Mouse (Mus musculus) heart, postnatal 0 days (tissue): ENCODE measurements around the gene S100a6. TPM values are rescaled to one million over a fixed set of nuclear protein-coding genes. Genes with fewer than 3 reads are reported as not detected.

Source experiments
- ATAC-seq: fragments of 200-750 bp; cut with Nextera tagmentation; 2 replicates; pipeline ENCODE4 v1.8.0; 2017; ENCODE audit warnings: low read depth, moderate number of reproducible peaks, moderate library complexity; ENCODE audit not compliant: insufficient read depth
- DNase-seq: peaks from one replicate; pipeline ENCODE4 v3.0.0-alpha.2; 2016; ENCODE audit warnings: low spot score
- H3K27ac ChIP-seq: fragments of 300-500 bp; sonication (generic); 2 replicates; pipeline ENCODE4 v1.5.1; 2014; ENCODE audit warnings: low read depth, mild to moderate bottlenecking
- H3K27me3 ChIP-seq: fragments of 300-500 bp; sonication (generic); 2 replicates; pipeline ENCODE4 v1.6.1; 2014; ENCODE audit warnings: low read length, mixed read lengths; ENCODE audit not compliant: control insufficient read depth, insufficient read depth
- H3K36me3 ChIP-seq: fragments of 300-500 bp; sonication (generic); replicated peaks from 2 replicates; pipeline ENCODE4 v1.6.1; 2014; ENCODE audit warnings: low read length, mixed read lengths; ENCODE audit not compliant: control insufficient read depth, insufficient read depth
- H3K4me1 ChIP-seq: fragments of 300-500 bp; sonication (generic); 2 replicates; pipeline ENCODE4 v1.6.1; 2014; ENCODE audit warnings: antibody characterized with exemption; ENCODE audit not compliant: control insufficient read depth, insufficient read depth
- H3K4me2 ChIP-seq: fragments of 300-500 bp; sonication (generic); 2 replicates; pipeline ENCODE4 v1.6.1; 2014; ENCODE audit warnings: low read depth, mild to moderate bottlenecking, low read length, moderate library complexity
- H3K4me3 ChIP-seq: fragments of 300-500 bp; sonication (generic); 2 replicates; pipeline ENCODE4 v1.5.1; 2014; ENCODE audit warnings: low read depth, low read length
- H3K9ac ChIP-seq: fragments of 300-500 bp; sonication (generic); replicated peaks from 2 replicates; pipeline ENCODE4 v1.6.1; 2014; ENCODE audit warnings: low read depth, low read length, mixed read lengths
- H3K9me3 ChIP-seq: fragments of 300-500 bp; sonication (generic); replicated peaks from 2 replicates; pipeline ENCODE4 v1.6.1; 2016; ENCODE audit warnings: low read length; ENCODE audit not compliant: control insufficient read depth
- CTCF ChIP-seq: IDR thresholded peaks from 2 replicates; pipeline ENCODE4 v1.5.1; 2016; ENCODE audit warnings: antibody characterized with exemption, control low read depth, low read depth
- EP300 ChIP-seq: IDR thresholded peaks from 2 replicates; pipeline ENCODE4 v1.6.1; 2016; ENCODE audit warnings: antibody characterized with exemption, low read depth
- WGBS: fragments of 180-500 bp; shearing (Covaris S2); extraction: QIAGEN DNeasy Blood & Tissue Kit; methylation state at CpG from one replicate; pipeline ENCODE4 v1.1.7; 2014; 5-methylcytosine and 5-hydroxymethylcytosine counted together
- polyA plus RNA-seq: library from polyadenylated mRNA; unstranded; fragments of >200 nt; fragmentation: Nextera tagmentation; extraction: Ambion mirVana; gene quantifications from 2 replicates; pipeline ENCODE4 v1.2.1, GENCODE M21; 2015
- total RNA-seq: library from RNA; depleted of rRNA; stranded (reverse); fragments of >200 nt; gene quantifications from 2 replicates; pipeline ENCODE4 v1.2.3, GENCODE M21; 2014; ENCODE audit warnings: low replicate concordance; rRNA removed

The S100a6 gene
- 16.5 and 82.9 TPM in 2 replicates for total RNA-seq
- polyA plus RNA-seq, result 97.5 and 110 TPM in 2 replicates

DNA sequence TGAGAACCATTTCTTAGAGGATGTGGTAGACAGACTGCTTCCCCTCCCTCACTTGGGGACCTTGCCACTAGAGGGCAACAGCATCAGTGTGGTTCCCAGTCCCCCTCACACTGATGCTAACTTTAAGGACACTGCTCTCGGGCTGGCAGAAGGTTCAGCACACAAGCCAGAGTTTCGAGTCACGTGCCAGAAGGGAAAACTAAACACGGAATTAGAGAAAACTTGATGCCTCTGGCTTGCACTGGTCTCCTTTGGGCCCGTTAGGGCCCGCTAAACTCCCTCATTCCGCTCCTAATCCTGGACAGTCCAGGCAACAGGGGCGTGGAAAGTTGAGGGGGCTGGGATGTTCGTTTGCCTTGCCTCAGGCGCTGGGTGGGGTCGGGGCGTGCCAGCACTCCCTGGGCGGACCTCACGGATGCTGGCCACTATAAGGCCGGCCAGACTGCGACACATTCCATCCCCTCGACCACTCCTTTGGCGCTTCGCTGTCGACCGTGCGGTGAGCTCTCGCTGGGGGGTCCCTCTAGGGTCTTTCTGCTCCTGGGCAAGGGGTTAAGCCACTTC lies at the start of gene S100a6:
TSS of gene S100a6 (plus strand) at position 155 of the 564 bp plus-strand sequence.
- H3K27ac ChIP-seq, result no peak within 1 kb of the TSS; the same call in 1 of the 2 replicates
- no peaks in the 10 kb centered on the region for H3K27me3 ChIP-seq
- 2% methylated on average over 23 of the region's 23 CpGs for WGBS
- ATAC-seq (peak; percentile 60), DNase-seq (peak; percentile 69)
- peak; percentile 74 for TF ChIP-seq CTCF
- no peak for TF ChIP-seq EP300
- H3K9ac ChIP-seq, result peak within 1 kb of the TSS; percentile 39; the same call in 1 of the 2 replicates
- H3K4me2 ChIP-seq, result peak within 1 kb of the TSS; percentile 62
- no peaks in the 10 kb centered on the region for H3K36me3 ChIP-seq
- H3K9me3 ChIP-seq, result no peaks in the 10 kb centered on the region
- H3K4me3 ChIP-seq, result peak within 1 kb of the TSS; percentile 40
- H3K4me1 ChIP-seq, result peaks cover 13% of the 10 kb centered on the region; the same call in 1 of the 2 replicates

DNA sequence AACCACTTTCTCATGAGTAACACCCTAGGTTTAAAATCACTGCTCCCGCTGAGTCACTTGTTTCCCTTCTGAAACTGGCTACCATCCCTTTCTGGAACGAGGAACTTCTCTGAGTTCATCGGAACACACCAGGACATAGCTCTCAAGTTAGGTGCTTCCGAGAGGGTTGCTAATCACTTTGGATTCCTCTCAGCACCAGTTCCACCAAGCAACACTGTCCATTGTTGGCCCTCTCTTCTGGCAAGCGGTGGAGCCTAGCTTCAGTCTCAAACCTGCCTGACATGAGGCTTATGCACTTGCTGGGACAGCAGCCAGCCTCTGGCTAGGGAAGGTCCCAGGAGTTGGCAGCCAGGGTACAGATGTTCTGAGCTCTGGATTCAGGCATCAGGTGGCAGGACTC lies 38.0 kb upstream of the S100a6 start:
- Histone ChIP-seq H3K9me3 (no peaks in the 10 kb centered on the region), H3K27me3 (no peaks in the 10 kb centered on the region), H3K9ac (no peak overlapping the region), H3K4me2 (no peak overlapping the region), H3K36me3 (no peaks in the 10 kb centered on the region), H3K4me3 (no peak overlapping the region), H3K27ac (no peak overlapping the region), H3K4me1 (no peaks in the 10 kb centered on the region)
- WGBS, result 58% methylated on average over 5 of the region's 5 CpGs
- no peak for TF ChIP-seq CTCF
- no peak for TF ChIP-seq EP300
- ATAC-seq (no peak), DNase-seq (no peak)

DNA sequence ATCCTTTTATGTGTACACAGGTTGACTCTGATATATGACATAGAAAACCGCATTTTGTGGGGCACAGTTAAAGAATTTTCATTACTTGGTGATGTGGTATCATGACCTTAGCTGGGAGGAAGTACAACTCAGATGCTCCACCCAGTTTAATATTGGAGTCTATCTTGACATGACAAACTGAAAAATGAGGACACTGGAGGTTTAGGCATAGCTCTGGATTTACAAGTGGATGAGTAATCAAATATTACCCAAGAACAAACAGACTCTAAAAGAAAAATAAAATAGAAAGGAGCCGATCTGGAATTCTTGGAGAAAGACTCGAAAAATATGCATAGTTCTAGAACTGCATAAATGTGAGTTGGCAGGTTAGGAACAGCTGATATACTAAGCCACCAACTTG lies 37.4 kb upstream of the S100a6 start:
- H3K27me3 ChIP-seq, result no peaks in the 10 kb centered on the region
- ATAC-seq, result no peak
- H3K9ac ChIP-seq, result no peak overlapping the region
- no peak for DNase-seq
- H3K4me2 ChIP-seq, result no peak overlapping the region
- no peak for TF ChIP-seq CTCF
- TF ChIP-seq EP300, result no peak
- H3K27ac ChIP-seq, result no peak overlapping the region
- H3K36me3 ChIP-seq, result no peaks in the 10 kb centered on the region
- no peaks in the 10 kb centered on the region for H3K9me3 ChIP-seq
- WGBS, result 80% methylated on average over 3 of the region's 3 CpGs
- H3K4me3 ChIP-seq, result no peak overlapping the region
- no peaks in the 10 kb centered on the region for H3K4me1 ChIP-seq

DNA sequence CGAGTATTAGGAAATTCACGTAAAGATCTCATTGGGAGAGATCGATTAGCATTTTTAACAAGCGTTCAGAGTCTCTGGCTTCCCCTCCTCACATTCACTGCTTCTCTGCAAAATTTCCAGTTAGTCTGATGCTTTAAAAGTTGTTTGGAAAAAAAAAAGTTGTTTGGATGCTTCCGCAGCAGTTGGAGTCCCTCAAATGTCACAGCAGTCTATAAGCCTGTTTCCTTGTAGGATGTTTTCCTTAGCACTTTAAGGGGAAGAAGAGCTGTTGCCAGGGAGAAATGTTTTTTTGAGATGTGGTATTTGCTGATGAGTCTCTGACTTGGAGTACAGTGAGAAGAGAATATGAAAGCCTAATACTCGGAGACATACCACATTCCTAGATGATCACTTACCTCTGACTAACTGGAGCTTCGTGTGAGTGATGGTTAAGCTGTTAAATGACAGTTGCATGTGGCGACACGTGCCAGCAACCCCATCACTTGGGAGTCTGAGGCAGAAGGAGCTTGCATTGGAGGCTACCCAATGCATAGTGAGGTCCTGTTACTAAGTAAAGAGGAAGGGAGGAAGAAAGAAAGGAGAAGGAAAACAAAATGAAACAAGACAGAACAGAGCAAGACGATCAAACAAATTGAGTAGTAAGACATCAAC lies 36.2 kb upstream of the S100a6 start:
- TF ChIP-seq CTCF (no peak), EP300 (no peak)
- DNase-seq, result no peak
- Histone ChIP-seq H3K4me1 (no peaks in the 10 kb centered on the region), H3K27ac (no peak overlapping the region), H3K4me2 (no peak overlapping the region), H3K9me3 (no peaks in the 10 kb centered on the region), H3K36me3 (no peaks in the 10 kb centered on the region), H3K9ac (no peak overlapping the region), H3K4me3 (no peak overlapping the region), H3K27me3 (no peaks in the 10 kb centered on the region)
- WGBS, result 60% methylated on average over 10 of the region's 10 CpGs
- ATAC-seq, result no peak

DNA sequence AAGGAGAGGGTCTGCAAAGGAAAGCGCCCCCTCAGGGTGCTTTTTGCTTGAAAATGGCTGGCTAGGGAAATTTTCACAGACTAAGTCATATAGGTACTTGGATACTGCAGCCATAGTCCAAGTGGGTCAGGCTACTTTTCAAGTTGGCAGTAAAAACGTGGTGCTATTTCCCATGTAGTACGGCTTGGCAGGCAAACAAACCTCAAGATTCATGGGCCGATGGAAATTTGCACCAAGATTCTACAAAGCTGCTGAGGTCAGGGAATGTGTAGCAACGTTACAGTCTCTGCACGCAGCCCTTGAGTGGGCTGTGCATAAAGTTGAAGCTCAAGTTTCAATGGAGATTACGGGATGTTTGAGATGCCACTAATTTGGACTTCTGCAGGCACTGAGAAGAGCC lies 33.2 kb upstream of the S100a6 start:
- H3K4me3 ChIP-seq, result no peak overlapping the region
- no peak for ATAC-seq
- H3K4me2 ChIP-seq, result no peak overlapping the region
- H3K27me3 ChIP-seq, result no peaks in the 10 kb centered on the region
- no peak for TF ChIP-seq CTCF
- no peak for TF ChIP-seq EP300
- H3K36me3 ChIP-seq, result no peaks in the 10 kb centered on the region
- WGBS, result 40% methylated on average over 7 of the region's 7 CpGs
- H3K9me3 ChIP-seq, result no peaks in the 10 kb centered on the region
- no peak overlapping the region for H3K9ac ChIP-seq
- DNase-seq, result no peak
- no peak overlapping the region for H3K27ac ChIP-seq
- H3K4me1 ChIP-seq, result peaks cover 5% of the 10 kb centered on the region; the same call in 1 of the 2 replicates
